In the genomic region with DNA sequence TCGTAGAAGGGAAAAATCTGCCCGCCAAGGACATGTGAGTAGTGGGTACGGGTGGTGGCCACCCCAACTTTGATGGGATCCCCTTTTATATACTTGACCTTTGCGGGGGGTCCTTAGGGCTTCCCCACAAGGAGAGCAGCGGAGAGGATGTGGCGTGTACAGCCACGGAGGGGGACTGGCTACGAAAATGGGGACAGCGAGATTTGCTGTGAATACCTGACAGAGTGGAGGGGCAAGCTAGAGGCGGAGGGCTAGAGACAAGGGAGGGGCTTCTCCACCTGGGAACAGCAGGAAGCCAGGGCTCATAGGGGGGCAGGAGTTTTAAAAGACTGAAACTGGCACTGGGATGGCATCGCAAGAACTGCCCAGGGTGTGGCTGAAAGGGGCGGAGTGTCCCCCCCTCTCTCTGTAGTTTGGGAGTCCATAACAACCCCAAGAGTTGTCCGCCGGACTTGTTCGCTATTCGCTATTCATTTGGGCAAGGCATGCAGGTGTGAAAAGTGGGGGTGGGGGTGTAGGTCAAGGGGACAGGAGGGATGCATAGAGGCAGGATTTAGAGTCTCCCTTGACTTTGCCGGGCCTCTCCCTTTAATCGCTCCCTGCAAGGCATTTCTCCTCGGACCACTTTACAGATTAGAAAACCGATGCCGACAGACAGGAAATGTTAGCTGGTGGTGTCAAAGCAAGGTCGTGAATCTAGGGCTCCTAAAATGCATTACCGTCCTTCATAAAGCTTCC, we compare ENCODE assay signal across 8 mouse cellular contexts. TPM values are rescaled to one million over a fixed set of nuclear protein-coding genes. Genes with fewer than 3 reads are reported as not detected.
DNase-seq lines count a peak whose midpoint lies in the region; ATAC-seq and TF ChIP-seq lines count a peak whose summit lies in the region.

No protein-coding gene starts in this region.

- no peak for TF ChIP-seq CTCF in embryonic fibroblast, embryonic 13.5 days (IDR thresholded peaks at IDR 0.05; ENCODE audit: borderline replicate concordance, insufficient read depth, low read length)

- under 1% methylated on average over 23 of the region's 23 CpGs for WGBS in kidney, embryonic 16.5 days
- 2% methylated on average over 23 of the region's 23 CpGs for WGBS in limb, embryonic 12.5 days
- WGBS in neural tube, embryonic 12.5 days = 2% methylated on average over 23 of the region's 23 CpGs

- H3K4me1 ChIP-seq in kidney, embryonic 16.5 days (ENCODE audit: insufficient read depth, low read length) = peaks cover 28% of the 10 kb centered on the region
- 0 out of 2 replicates have a peak, but pooled peaks cover 6% of the 10 kb centered on the region for H3K4me1 ChIP-seq in embryonic fibroblast, embryonic 13.5 days (ENCODE audit: control insufficient read depth, insufficient read depth, low read length)
- H3K4me1 ChIP-seq in limb, embryonic 12.5 days (replicated peaks) = peaks cover 23% of the 10 kb centered on the region
- H3K4me1 ChIP-seq in neural tube, embryonic 12.5 days = peaks cover 17% of the 10 kb centered on the region

- peak overlapping the region; percentile 98 for H3K4me2 ChIP-seq in kidney, embryonic 16.5 days (replicated peaks; ENCODE audit: low read depth, low read length)
- H3K4me2 ChIP-seq in limb, embryonic 12.5 days = peak overlapping the region; percentile 90
- H3K4me2 ChIP-seq in neural tube, embryonic 12.5 days (replicated peaks) = peak overlapping the region; percentile 83

- peak overlapping the region; percentile 66 for H3K9ac ChIP-seq in kidney, embryonic 16.5 days (replicated peaks; ENCODE audit: low read length)
- H3K9ac ChIP-seq in limb, embryonic 12.5 days (replicated peaks) = peak overlapping the region; percentile 60
- peak overlapping the region; percentile 49; the same call in 1 of the 2 replicates for H3K9ac ChIP-seq in neural tube, embryonic 12.5 days

- no peaks in the 10 kb centered on the region for H3K27me3 ChIP-seq in kidney, embryonic 16.5 days (ENCODE audit: insufficient read depth, low read length)
- peaks cover 43% of the 10 kb centered on the region for H3K27me3 ChIP-seq in limb, embryonic 12.5 days
- peaks cover 14% of the 10 kb centered on the region for H3K27me3 ChIP-seq in neural tube, embryonic 12.5 days (replicated peaks)

- ATAC-seq in kidney, embryonic 16.5 days (ENCODE audit: low FRiP score, low TSS enrichment) = peak; percentile 24
- peak; percentile 64 for ATAC-seq in limb, embryonic 12.5 days (ENCODE audit: insufficient number of reproducible peaks, insufficient read depth, low FRiP score, low TSS enrichment, low read depth)
- ATAC-seq in neural tube, embryonic 12.5 days (ENCODE audit: low FRiP score, low read depth) = peak; percentile 26; the same call in 1 of the 2 replicates

- H3K36me3 ChIP-seq in kidney, embryonic 16.5 days (ENCODE audit: insufficient read depth, low read length) = no peaks in the 10 kb centered on the region
- no peaks in the 10 kb centered on the region; the same call in 1 of the 2 replicates for H3K36me3 ChIP-seq in limb, embryonic 12.5 days
- no peaks in the 10 kb centered on the region for H3K36me3 ChIP-seq in neural tube, embryonic 12.5 days

- intact Hi-C loops in left cerebral cortex, postnatal 25 days (cut with DNase I) = no loop called here

- no peaks in the 10 kb centered on the region for H3K9me3 ChIP-seq in kidney, embryonic 16.5 days (ENCODE audit: low read length)
- no peaks in the 10 kb centered on the region for H3K9me3 ChIP-seq in limb, embryonic 12.5 days
- H3K9me3 ChIP-seq in neural tube, embryonic 12.5 days = no peaks in the 10 kb centered on the region

- H3K4me3 ChIP-seq in kidney, embryonic 16.5 days (ENCODE audit: low read length) = peak overlapping the region; percentile 59
- peak overlapping the region; percentile 82 for H3K4me3 ChIP-seq in embryonic fibroblast, embryonic 13.5 days (ENCODE audit: insufficient read depth, low read length)
- peak overlapping the region; percentile 58 for H3K4me3 ChIP-seq in limb, embryonic 12.5 days (replicated peaks)
- peak overlapping the region; percentile 52 for H3K4me3 ChIP-seq in neural tube, embryonic 12.5 days

- 0 out of 2 replicates have a peak overlapping the region, but pooled peaks have one; percentile 38 for H3K27ac ChIP-seq in kidney, embryonic 16.5 days (ENCODE audit: low read length)
- H3K27ac ChIP-seq in embryonic fibroblast, embryonic 13.5 days (ENCODE audit: insufficient read depth, low read length) = no peak overlapping the region
- no peak overlapping the region for H3K27ac ChIP-seq in limb, embryonic 12.5 days
- no peak overlapping the region for H3K27ac ChIP-seq in neural tube, embryonic 12.5 days

- TF ChIP-seq POLR2A in embryonic fibroblast, embryonic 13.5 days (IDR thresholded peaks at IDR 0.05; ENCODE audit: low read depth, low read length) = no peak

- no peak for DNase-seq in kidney, adult 8-10 months
- DNase-seq in MN1 (ENCODE audit: low spot score) = peak; percentile 53
- DNase-seq in left cerebral cortex, postnatal 25 days (ENCODE audit: low spot score in 2 of 2) = no peak
- no peak for DNase-seq in right cerebral cortex, postnatal 36 days (ENCODE audit: low spot score in 2 of 2)

RNA-seq across cellular contexts. Expression of a gene that starts 0.6 kb away (rescaled TPM):
- polyA plus RNA-seq in kidney, embryonic 16.5 days (2015; fragmentation: Nextera tagmentation; extraction: Ambion mirVana) = 15.9 and 18.5 TPM in 2 replicates
- 20.6 and 39.8 TPM in 2 replicates for polyA plus RNA-seq in embryonic fibroblast, embryonic 13.5 days (2011; ENCODE audit: insufficient read length, low read depth, missing spikeins)
- 9.2 and 9.7 TPM in 2 replicates for polyA plus RNA-seq in limb, embryonic 12.5 days (2016; fragmentation: Nextera tagmentation; extraction: Ambion mirVana)
- polyA plus RNA-seq in neural tube, embryonic 12.5 days (2016; fragmentation: Nextera tagmentation; extraction: Ambion mirVana) = 10.8 and 11.0 TPM in 2 replicates
- 1 to 10 TPM; 3.5 to 5.0 TPM for total RNA-seq in left cerebral cortex, postnatal 25 days (2021)

RNA-seq across cellular contexts. Expression of a gene that starts 30.0 kb away (rescaled TPM):
- 2.2 and 3.6 TPM in 2 replicates for polyA plus RNA-seq in kidney, embryonic 16.5 days (2015; fragmentation: Nextera tagmentation; extraction: Ambion mirVana)
- not detected in 2 replicates for polyA plus RNA-seq in embryonic fibroblast, embryonic 13.5 days (2011; ENCODE audit: insufficient read length, low read depth, missing spikeins)
- polyA plus RNA-seq in limb, embryonic 12.5 days (2016; fragmentation: Nextera tagmentation; extraction: Ambion mirVana) = 5.0 and 5.4 TPM in 2 replicates
- 1.4 and 2.1 TPM in 2 replicates for polyA plus RNA-seq in neural tube, embryonic 12.5 days (2016; fragmentation: Nextera tagmentation; extraction: Ambion mirVana)
- total RNA-seq in left cerebral cortex, postnatal 25 days (2021) = not detected

RNA-seq across cellular contexts. Expression of a gene that starts 32.1 kb away (rescaled TPM):
- 243 and 245 TPM in 2 replicates for polyA plus RNA-seq in kidney, embryonic 16.5 days (2015; fragmentation: Nextera tagmentation; extraction: Ambion mirVana)
- polyA plus RNA-seq in embryonic fibroblast, embryonic 13.5 days (2011; ENCODE audit: insufficient read length, low read depth, missing spikeins) = 67.7 TPM in 2 replicates
- polyA plus RNA-seq in limb, embryonic 12.5 days (2016; fragmentation: Nextera tagmentation; extraction: Ambion mirVana) = 253 and 261 TPM in 2 replicates
- 234 and 249 TPM in 2 replicates for polyA plus RNA-seq in neural tube, embryonic 12.5 days (2016; fragmentation: Nextera tagmentation; extraction: Ambion mirVana)
- total RNA-seq in left cerebral cortex, postnatal 25 days (2021) = 10 to 100 TPM; 71.5 to 83.9 TPM

RNA-seq across cellular contexts. Expression of a gene that starts 46.0 kb away (rescaled TPM):
- polyA plus RNA-seq in kidney, embryonic 16.5 days (2015; fragmentation: Nextera tagmentation; extraction: Ambion mirVana) = 3.6 and 6.1 TPM in 2 replicates
- 0.23 and 1.0 TPM in 2 replicates for polyA plus RNA-seq in embryonic fibroblast, embryonic 13.5 days (2011; ENCODE audit: insufficient read length, low read depth, missing spikeins)
- polyA plus RNA-seq in limb, embryonic 12.5 days (2016; fragmentation: Nextera tagmentation; extraction: Ambion mirVana) = 0.13 and 0.24 TPM in 2 replicates
- 0.10 and 0.19 TPM in 2 replicates for polyA plus RNA-seq in neural tube, embryonic 12.5 days (2016; fragmentation: Nextera tagmentation; extraction: Ambion mirVana)
- total RNA-seq in left cerebral cortex, postnatal 25 days (2021) = not detected

RNA-seq across cellular contexts. Expression of a gene that starts 51.6 kb away (rescaled TPM):
- 39.5 and 40.2 TPM in 2 replicates for polyA plus RNA-seq in kidney, embryonic 16.5 days (2015; fragmentation: Nextera tagmentation; extraction: Ambion mirVana)
- 22.5 and 24.1 TPM in 2 replicates for polyA plus RNA-seq in embryonic fibroblast, embryonic 13.5 days (2011; ENCODE audit: insufficient read length, low read depth, missing spikeins)
- 49.6 and 50.2 TPM in 2 replicates for polyA plus RNA-seq in limb, embryonic 12.5 days (2016; fragmentation: Nextera tagmentation; extraction: Ambion mirVana)
- polyA plus RNA-seq in neural tube, embryonic 12.5 days (2016; fragmentation: Nextera tagmentation; extraction: Ambion mirVana) = 37.6 and 37.7 TPM in 2 replicates
- 10 to 100 TPM; 13.3 TPM for total RNA-seq in left cerebral cortex, postnatal 25 days (2021)
